Mouse (Mus musculus) yolk sac, embryonic 10.5 days (tissue): ENCODE results near the gene Olfml1.

Experiments
- DNase-seq: peaks from one replicate; pipeline ENCODE4 v3.0.0-alpha.2; 2017; ENCODE audit warnings: low spot score

Olfml1 gene

DNA sequence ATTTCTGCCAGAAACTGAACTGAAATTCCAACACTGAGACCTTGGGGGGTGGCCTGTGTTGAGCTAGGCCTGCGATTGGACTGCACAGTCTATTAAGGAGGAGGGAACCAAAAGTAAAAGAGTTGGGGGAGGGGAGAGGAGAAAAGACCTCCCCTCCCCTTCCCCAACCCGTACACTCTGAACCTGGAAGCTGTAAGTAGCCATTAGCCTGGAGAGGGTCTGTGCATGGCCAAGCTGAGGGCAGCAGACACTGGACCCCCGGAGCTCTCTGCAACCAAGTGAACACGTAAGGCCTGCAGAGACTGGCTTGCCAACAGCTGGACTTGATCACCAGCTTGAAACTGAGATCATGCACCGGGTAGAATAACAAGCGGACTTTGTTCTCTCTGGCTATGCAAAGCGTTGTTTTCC lies at the start of gene Olfml1:
Gene Olfml1, plus strand, starts transcription at position 186 of the 411 bp plus-strand sequence.
- DNase-seq, result peak; percentile 86

DNA sequence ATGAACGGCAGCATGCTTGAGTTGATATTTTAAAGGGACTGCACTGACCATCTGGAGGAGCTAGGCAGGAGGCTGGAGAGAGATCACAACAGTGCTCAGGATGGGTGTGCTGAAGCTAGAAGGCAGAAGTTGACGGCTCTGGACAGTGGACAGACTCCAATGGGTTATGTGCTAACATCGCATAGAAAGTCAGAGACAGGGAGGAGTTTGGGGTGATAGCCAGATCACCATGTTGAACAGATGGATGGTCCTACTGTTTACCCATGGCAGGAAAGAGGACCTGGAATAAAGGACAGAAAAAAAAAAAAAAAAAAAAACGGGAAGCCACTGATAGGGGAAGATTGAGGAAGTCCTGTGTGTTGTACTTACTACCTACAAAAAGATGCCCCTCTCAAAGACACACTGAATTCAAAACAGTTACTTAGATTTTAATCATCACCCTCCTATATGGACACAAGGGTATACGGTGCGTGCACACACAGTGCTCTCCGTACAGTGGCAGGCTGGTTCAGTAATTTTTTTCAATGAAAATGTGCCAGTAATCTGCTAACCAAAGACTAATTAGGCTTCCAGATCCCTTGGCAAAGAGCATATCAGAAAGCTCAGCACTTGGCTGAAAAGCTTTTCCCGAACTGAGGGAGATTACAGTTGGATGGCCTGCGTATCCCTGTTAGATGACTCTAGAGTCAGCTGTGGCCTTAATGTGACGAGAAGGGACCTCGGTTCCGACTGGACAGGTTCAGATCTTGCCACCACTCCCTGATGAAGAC lies 47.8 kb upstream of the Olfml1 start:
- no peak for DNase-seq

DNA sequence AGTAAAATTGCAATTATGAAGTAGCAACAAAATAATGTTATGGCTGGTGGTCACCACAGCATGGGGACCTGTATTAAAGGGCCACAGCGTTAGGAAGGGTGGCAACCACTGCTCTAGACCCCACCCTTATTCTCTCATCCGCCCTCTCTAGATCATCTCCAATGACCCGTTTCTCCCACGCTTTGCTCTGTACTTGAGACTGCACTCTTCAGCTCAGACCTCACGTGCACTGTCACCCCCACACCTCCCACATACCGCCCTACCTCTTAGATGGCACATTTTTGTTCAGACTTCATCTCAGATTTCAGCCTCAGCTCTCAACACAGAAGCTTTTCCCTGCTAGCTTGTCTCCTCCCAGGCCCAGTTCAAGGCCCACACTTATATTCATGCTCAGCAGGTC lies 45.8 kb upstream of the Olfml1 start:
- DNase-seq, result no peak

DNA sequence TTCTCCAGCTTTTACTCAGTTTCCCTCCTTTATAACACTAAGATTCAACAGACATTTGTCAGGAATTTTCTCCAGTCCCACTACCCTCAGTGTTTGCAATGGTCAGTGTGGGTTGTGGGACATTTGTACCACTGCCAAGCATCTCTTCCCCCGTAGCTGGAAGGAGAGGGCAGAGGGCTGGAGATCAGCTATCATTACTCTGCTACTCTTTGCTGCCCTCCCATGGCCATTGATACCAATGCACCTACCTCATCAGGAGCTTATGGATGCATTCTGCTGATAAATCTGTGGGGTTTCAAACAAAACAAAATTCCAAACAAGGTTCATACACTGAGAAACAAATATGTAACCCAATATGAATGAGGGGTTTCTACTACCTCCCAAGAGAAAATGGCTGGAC lies 40.9 kb upstream of the Olfml1 start:
- DNase-seq, result peak; percentile 15

DNA sequence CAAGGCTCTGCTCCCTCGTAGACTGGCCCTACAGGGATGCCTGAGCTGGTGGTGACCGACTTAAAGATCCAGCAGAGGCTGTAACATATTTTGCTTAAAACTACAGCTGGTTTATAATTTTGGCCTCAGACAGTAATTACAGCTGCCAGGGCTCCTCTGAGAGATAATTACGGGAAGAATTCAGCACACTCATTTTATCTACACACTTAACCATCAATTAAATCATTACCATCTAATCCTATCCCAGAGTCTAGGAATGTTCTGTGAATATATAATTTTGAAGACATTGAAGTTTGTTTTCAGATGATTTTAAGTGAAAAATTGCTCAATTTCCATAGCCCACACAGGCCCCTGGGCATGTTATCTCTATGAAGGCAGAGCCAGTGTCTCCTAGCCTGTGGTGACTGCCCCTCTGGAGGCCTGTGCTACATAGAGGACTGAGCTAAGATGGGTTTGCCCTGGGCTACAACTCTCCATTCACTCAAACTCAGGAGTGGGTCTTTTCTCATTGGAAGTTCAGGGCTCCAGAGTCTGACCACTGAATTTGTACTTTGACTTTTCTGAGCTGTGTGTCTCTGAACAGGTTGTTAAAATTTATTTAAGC lies 39.0 kb upstream of the Olfml1 start:
- DNase-seq, result no peak

DNA sequence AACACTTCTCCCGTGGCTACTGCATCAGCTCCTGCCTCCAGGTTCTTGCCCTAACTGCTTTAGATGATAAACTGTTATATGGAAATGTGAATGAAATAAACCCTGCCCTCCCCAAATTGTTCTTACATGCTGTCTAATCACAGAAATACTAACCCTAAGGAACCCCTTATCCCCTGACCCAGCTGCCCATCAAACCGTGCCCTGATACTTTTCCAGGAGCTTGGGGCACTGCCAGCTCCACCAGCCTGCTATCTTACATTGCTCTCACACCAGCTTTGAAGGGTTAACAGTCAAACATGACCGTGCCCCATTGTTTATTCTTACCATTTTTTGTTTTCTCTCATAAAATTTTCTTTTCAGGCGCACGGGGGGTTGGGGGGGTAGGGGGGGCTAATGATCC lies 37.9 kb upstream of the Olfml1 start:
- no peak for DNase-seq

DNA sequence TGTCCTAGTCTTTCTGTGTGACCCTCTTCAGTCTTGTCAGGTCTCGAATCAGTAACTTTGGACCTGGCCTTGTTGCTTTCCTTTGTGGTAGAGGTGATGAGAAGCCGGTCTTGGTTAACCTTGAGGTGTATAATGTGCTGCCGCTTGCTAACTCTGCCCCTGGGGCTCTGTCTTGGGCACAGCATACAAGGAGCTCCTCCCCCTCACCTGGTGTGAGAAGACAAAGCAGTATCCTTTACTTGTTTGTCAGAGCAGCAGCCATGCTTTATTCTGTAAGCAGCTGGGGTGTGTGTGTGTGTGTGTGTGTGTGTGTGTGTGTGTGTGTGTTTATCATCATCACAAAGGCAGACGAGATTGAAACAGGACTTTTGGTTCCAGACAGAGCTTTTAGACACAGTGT lies 31.9 kb upstream of the Olfml1 start:
- DNase-seq, result no peak

DNA sequence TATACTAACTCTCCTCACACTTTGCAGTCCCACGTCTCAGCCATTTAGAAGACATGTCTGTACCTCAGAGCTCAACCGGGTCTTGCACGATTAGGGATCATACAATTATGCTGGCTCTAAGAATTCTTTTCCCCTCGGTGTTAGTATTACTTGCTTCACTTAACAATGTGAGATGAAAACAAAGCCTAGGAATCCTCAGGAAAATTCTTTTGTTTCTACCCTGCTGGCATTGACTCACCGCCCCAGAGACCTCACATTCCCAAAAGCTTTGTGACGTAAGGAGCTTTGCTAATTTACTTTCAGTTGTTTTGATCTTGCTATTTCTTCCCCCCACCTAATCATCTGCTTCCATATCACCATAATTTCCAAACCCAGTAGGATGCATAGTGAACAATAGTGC lies 30.7 kb upstream of the Olfml1 start:
- no peak for DNase-seq

DNA sequence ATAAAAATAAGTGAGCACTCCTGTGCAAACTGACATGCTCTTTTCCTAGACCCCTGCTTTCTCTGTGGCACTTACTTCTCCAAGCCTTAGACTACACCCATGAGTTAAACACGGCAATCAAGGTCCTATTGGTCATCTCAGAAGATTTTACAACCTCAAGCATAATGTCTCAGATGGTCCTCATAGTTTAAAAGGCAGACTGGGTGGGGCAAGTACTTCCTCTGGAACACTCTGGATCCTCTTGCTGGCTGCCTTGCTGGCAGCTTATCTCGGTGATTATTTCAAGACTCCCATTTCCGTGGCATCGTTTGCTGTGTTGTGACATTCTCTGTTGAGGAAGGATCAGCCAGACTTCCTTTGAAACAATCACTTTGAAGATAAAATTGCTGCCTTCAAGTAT lies 27.2 kb upstream of the Olfml1 start:
- DNase-seq, result no peak

DNA sequence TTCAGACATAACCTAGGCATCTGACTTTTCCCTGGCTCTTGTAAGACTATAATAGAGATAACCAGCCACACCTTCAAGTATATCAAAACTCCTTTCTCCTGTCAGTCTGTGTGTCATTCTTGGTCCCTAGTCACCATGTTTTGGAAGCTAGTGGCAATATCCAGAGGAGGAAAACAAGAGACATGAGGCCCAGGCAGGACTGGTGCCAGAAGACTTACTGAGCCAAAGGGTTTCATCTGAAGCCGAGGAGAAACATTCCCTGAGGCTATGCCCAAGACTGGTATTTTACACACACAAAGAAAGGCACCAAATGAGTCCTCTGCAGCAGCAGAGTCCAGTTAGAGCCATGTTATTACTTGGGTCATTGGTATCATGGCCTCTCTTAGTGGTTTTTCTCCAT lies 22.2 kb upstream of the Olfml1 start:
- no peak for DNase-seq

DNA sequence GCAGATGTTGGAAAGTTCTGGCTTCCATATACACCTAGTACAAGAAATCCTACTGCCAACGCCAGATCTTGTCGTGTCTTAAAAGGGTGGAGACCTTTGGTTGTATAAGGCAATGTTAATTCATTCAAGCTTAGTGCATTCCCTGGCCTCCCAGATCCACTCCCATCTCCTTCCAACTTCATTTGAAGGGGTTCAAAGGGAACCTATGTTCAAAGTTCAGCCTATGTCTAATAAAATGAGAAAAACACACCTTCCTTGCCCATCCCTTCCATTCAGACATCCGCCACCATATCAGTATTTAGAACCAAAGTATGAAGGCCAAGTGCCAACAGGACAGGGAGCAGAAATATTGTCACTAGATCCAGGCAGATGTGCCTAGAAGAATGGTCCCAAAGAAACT lies 19.4 kb upstream of the Olfml1 start:
- no peak for DNase-seq

DNA sequence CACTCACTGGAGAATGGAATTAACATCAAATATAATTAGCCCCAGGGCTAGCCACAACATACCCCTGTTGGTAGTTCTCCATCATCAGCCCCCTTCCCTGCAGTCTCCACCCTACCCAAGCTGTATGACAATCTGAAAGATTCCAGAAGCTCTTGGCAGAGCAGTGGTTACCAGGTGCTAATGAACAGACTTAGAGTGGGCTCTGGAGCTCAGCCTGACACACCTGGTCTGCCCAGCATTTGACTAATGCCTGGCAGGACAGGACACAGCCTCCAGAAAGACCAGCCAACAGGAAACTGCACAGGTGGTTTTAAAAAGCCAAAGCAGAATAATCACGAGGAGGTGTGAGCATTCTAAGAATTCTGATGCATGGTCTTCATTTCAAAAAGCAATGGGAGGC lies 13.8 kb upstream of the Olfml1 start:
- no peak for DNase-seq

DNA sequence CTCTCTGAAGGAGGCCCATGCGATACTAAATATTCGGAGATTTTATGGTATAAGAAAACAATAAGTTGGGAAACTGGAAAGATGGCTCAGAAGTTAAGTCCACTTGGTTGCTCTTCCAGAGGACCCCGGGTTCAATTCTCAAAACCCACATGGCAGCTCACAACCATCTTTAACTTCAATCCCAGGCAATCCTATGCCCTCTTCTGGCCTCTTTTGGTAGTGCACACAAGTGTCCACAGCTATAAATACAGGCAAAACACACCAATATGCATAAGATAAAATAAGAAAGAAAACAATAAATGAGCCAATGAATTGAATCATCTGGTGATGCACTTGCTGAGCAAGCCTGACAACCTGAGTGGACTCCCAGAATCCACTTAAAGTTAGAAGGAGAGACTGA lies 11.3 kb upstream of the Olfml1 start:
- DNase-seq, result no peak

DNA sequence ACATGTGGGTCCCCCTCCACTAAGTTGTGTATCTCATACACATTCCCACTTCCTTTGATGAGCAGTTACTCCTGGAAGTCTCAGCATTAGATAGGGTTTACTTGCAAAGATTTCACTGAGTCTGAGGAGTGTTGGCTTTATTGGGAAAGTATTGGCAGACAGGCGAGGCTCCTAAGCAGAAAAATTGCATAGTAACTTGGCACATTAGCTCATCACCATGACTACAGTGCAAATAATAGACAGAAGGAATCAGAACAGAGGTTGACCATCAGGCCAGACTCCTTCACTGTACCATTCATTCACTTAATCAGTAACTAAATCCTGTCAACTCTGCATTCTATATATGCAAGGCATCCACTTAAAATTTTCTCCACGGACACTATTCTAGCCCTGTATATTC lies 6.6 kb upstream of the Olfml1 start:
- DNase-seq, result no peak

DNA sequence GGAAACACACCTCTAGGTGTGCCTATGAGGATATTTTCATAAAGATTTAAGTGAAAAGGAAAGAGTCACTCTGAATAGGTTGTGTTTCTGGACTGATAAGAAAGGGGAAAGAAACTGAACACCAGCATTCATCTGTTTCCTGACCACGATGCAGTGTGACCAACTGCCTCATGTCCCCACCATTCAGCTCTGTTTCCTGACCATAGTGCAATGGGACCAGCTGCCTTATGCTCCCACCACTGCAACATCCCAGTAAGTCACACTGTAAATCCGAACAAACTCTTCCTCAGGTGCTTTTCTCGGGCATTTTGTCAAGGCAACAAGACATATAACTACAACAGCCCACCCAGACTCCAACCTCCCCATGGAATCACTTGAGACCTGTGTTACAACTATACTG lies 5.7 kb upstream of the Olfml1 start:
- DNase-seq, result no peak

DNA sequence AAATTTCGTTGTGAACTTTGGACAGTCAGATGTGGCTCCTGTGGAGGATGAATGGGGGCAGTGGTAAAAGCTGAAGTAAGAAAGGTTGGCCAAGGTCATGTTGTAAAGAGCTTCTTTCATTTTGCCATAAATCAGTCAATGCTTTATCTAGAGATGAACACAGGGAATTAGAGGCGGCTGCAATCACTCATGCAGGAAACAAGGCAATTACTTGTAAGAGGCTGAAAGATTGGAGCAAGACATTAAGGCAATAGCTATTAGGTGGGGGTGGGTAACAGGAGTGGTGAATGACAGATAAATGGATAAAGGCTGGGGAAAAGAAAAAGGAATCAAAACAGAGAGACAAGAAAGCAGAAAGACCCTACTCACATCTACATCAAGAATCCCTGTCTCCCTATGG lies 3.5 kb upstream of the Olfml1 start:
- DNase-seq, result no peak

DNA sequence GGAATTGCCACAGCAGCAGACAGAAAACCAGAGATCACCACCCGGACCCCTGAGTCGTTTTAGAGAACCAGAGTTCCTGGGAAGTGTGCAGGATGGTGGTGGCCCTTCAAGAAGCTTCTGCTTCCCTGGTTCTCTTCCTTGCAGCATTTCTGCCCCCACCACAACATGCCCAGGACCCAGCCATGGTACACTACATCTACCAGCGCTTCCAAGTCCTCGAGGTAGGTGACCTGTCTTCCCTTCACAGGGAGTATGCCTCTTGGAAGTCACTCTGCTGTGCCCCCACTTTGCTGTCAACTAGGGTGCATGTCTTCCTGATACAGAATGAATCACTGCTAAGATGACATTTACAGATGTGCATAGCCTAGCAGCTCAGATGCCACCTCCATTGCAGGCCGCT lies 428 bp downstream of the Olfml1 start:
- no peak for DNase-seq

DNA sequence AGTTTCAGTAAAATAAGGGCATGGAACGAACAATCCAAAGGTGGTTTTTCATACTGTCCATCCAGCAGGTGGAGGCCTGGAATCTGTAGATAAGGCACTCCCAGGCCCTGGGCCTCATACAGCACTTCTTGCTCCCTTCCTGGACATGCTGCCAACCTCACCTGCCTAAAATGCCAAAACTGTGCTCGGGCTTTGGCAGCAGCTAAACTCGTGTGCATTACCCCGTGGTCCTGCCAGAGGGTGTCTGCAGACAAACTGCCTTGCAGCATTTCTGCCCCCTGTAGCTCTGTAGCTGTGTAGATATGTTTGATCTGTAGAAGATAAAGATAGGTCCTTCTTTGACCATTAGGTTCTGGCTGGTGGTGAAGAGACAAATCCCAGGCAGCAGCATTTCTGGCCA lies 1.7 kb downstream of the Olfml1 start:
- DNase-seq, result no peak

DNA sequence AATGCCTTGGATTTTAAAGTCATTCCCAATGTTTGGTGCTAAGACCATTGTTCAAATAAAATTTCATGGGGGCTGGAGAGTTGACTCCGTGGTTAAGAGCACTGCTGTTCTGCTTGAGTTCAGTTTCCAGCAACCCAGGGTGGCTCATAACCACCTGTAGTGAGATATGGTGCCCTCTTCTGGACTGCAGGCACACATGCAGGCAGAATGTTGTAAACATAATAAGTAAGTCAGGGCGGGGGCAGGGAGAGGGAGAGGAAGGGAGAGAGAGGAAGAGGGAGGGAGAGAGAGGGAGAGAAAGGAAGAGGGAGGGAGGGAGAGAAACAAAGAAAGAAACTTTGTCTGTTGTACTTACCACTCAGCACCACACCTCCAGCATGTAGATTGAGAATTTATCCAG lies 6.6 kb downstream of the Olfml1 start:
- DNase-seq, result no peak

DNA sequence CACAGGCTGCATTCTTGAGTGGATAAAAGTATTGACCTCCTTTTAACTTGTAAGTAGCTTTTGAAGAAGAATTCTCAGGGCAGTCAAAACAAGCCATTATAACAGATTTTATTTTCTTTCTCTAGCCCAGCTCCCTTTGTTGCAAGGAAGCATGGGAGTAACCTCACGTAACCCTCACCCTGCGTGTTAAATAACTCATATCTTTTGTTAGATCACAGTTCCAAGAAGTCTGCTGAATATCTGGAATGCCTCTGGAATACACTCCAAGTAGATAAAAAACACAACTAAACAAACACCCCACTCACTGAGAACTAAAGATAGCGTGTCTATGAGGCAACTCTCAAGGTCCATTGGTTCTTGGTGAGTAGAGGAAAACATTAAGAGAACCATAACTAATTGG lies 7.0 kb downstream of the Olfml1 start:
- DNase-seq, result peak; percentile 35

DNA sequence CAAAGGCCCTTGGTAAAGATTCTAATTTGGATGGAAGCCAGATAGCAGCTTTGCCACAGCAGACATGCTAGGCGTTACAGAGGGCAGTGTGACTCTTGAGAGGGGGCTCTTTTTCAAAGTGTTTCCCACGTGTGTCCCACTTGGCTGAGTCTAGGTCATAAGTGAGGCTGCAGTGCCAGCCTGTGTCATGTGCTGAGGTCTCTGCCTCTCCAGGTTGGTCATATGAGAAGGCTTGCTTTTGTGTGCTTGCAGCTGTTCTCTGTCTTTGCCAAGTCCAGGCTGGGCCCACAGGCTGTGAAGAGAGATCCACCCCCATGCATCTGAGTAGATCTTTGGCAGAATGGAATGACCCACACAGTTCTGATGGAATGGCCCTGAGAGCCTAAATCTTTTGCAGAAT lies 25.4 kb downstream of the Olfml1 start:
- DNase-seq, result no peak

DNA sequence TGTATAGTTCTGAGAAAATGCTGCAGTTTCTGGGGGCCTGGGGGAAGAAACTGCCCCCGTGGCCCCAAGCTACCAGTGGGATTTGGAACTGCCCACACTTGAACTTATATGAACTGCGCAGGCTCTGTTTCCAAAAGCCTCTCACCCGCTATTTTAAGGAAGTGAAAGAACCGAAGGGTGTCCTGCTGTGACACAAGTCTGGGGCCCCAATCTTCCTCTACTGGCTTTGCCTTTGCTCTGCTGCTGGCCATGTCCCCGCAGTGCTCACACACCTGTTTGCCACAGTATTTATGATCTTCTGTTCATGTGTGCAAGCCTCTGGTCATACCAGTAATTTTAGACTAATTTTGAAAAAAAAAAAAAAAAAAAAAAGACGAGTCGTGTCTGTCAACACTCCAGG lies 26.7 kb downstream of the Olfml1 start:
- no peak for DNase-seq

DNA sequence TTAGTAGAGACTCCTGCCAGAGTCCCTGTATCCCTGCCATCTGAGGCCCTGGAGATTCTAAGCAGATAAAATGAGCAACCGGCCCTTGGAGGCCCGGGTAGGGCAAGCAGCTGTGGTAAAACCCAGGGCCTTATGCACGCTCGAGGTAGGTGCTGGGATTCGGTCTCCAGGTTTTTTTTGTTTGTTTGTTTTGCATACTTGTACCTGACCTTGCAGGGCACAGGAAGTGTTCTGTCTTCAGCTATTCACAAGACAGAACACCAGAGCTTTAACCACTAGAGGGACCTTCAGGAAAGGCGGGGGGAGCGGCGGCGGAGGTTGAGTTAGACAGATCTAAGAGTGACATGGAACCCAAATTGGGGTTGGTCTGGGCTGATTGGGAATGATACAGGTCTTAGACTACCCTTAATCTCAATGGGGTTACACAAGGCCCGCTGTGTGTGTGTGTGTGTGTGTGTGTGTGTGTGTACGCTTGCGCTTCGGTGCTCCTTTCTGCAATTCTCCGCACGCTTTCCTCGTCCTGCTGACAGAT lies 27.1 kb downstream of the Olfml1 start:
- peak; percentile 73 for DNase-seq

DNA sequence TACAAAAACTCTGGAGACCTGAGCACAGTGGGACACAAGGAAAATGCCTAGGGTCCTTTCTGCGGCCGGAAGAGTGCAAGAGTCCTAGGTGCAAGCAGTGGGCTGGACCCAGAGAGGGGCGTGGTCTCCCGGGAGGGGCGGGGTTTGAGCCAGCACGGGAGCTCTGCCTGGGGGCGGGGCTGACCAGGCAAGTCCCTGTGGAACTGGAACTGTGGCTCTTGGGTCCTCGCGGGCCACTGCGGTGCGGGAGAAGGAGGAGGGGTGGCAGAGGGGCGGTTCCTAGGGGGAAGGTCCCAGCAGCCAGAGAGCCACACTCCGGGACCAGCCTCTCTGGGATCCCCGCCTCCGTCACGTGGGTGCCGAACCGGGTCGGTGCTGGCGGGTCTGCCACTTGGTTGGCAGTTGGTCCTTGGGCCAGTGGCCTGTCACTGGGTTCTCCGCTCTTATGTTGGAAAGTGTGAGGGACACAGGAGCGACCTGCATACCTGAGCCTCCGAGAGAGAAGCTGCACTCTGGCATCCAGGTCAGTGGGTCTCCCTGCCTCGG lies 27.7 kb downstream of the Olfml1 start, which contains the start of gene Ppfibp2:
Gene Ppfibp2, plus strand, starts transcription at position 351 of the 546 bp plus-strand sequence.
- DNase-seq, result peak; percentile 97
